Mouse (Mus musculus): Measurements from ENCODE around the gene Gopc.

DNA sequence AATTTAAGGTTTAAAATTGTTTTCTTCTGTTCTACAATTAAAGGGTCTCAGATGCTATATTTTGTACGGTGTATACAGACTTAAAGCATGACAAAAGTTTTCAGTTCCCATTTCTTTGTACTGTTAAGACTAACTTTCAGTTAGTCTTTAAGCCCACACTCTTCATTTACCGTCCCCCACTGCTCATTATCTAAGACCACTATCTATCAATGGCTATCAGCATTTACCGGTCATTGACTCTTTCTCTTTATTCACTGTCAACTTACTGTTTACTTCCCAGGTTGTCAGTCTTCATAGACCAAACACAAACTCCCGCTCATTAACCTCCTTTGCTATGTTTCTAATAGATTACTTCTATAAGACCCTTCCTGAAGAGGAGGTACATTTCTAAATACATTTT is 5.3 kb upstream of the Gopc start:
- TF ChIP-seq CTCF (IDR thresholded peaks at IDR 0.05; ENCODE audit: extremely low read depth, insufficient read length, insufficient replicate concordance, low read depth, low read length) (no peak), POLR2A (IDR thresholded peaks at IDR 0.05; ENCODE audit: low read depth, low read length) (no peak)
